Mouse (Mus musculus) CD8-positive naive resting alpha-beta T cell, adult 2 months (primary cell): Measurements from ENCODE around the gene AW551984.

Source experiments
- DNase-seq, 2 experiments: peaks; one replicate each; pipeline ENCODE4 v3.0.0; 2022; ENCODE audit warnings: low read depth in 2 of 2, low spot score in 2 of 2

Gene AW551984

GRCm38 (mm10) chr9:39603999-39604453 lies at the start of gene AW551984:
TSS of gene AW551984 (minus strand) at chr9:39604403.
- DNase-seq = no peak

GRCm38 (mm10) chr9:39647382-39647781 lies 43.2 kb upstream of the AW551984 start:
- no peak for DNase-seq

GRCm38 (mm10) chr9:39644785-39645184 lies 40.6 kb upstream of the AW551984 start, which contains the start of gene Olfr961:
TSS of gene Olfr961 (plus strand) at chr9:39645085.
- DNase-seq = no peak

- DNase-seq = no peak
Measured at GRCm38 (mm10) chr9:39633913-39634594, 29.9 kb upstream of the AW551984 start.

- no peak for DNase-seq
Measured at GRCm38 (mm10) chr9:39629069-39629468, 24.9 kb upstream of the AW551984 start.

- no peak for DNase-seq
Measured at GRCm38 (mm10) chr9:39624711-39625110, 20.5 kb upstream of the AW551984 start.

- no peak for DNase-seq
Measured at GRCm38 (mm10) chr9:39623783-39624182, 19.6 kb upstream of the AW551984 start.

- DNase-seq = no peak
Measured at GRCm38 (mm10) chr9:39621073-39621472, 16.9 kb upstream of the AW551984 start, which contains the start of gene Olfr960. TSS of gene Olfr960 (plus strand) at chr9:39621373.

- no peak for DNase-seq
Measured at GRCm38 (mm10) chr9:39611953-39612352, 7.8 kb upstream of the AW551984 start.

- no peak for DNase-seq
Measured at GRCm38 (mm10) chr9:39610355-39610754, 6.2 kb upstream of the AW551984 start, which contains the start of gene Olfr148. TSS of gene Olfr148 (plus strand) at chr9:39610655.

- DNase-seq = no peak
Measured at GRCm38 (mm10) chr9:39608497-39608896, 4.3 kb upstream of the AW551984 start.

GRCm38 (mm10) chr9:39603333-39603845 lies 814 bp downstream of the AW551984 start:
- DNase-seq = no peak

GRCm38 (mm10) chr9:39602536-39603332 lies 1.5 kb downstream of the AW551984 start:
- DNase-seq = no peak

- DNase-seq = no peak
Measured at GRCm38 (mm10) chr9:39577050-39577449, 27.2 kb downstream of the AW551984 start.

- no peak for DNase-seq
Measured at GRCm38 (mm10) chr9:39575469-39575868, 28.7 kb downstream of the AW551984 start, which contains the start of gene Olfr959. TSS of gene Olfr959 (minus strand) at chr9:39575569.

- DNase-seq = no peak
Measured at GRCm38 (mm10) chr9:39558349-39558647, 45.9 kb downstream of the AW551984 start.

GRCm38 (mm10) chr9:39557529-39558348 lies 46.5 kb downstream of the AW551984 start:
- DNase-seq = no peak

GRCm38 (mm10) chr9:39553946-39554345 lies 50.3 kb downstream of the AW551984 start, which contains the start of gene Olfr958:
TSS of gene Olfr958 (minus strand) at chr9:39554054.
- no peak for DNase-seq

- DNase-seq = no peak
Measured at GRCm38 (mm10) chr9:39550806-39551205, 53.4 kb downstream of the AW551984 start.
